ENCODE assay signal across 27 mouse cellular contexts in the genomic region with DNA sequence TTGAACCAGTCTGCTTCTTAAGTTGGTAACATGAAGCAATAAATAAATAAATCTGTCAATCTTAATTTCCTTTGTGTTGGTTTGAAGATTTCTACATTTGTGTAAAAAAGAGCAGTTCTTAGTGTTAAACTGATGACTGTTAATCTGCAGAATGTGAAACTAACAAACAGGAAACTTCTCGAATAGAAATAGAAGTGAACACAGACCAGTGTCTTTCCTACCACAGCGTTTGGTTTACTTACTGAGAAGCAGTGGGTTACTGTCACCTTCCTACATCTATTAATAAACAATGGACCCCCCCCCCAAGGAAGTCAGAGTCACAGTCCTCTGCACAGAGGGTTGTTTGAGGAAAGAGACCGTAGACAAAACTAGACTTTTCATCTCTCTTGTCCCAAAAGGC.
DNase-seq lines count a peak whose midpoint lies in the region; ATAC-seq lines count a peak whose summit lies in the region.
"Had no signal": no experiment of that assay in that cellular context is flagged by ENCODE, and none has a peak within 500 bp of the region (broad histone marks: within the 10 kb centered on the region; RNA-seq: fewer than 3 reads in every experiment).

No protein-coding gene starts in this region.

- H3K4me3 ChIP-seq in midbrain, embryonic 16.5 days (ENCODE audit: low read depth, low read length): no peak overlapping the region
- H3K4me3 ChIP-seq: forebrain, embryonic 12.5 days; heart, embryonic 12.5 days; kidney, embryonic 15.5 days; left cerebral cortex, adult 2 months; limb, embryonic 15.5 days; midbrain, embryonic 13.5 days; neural tube, embryonic 12.5 days had no signal

- H3K27me3 ChIP-seq in midbrain, embryonic 16.5 days (ENCODE audit: control insufficient read depth, insufficient read depth, low read depth, low read length): no peaks in the 10 kb centered on the region
- H3K27me3 ChIP-seq: forebrain, embryonic 12.5 days; heart, embryonic 12.5 days; kidney, embryonic 15.5 days; limb, embryonic 15.5 days; megakaryocyte, embryonic 14.5 days; midbrain, embryonic 13.5 days; neural tube, embryonic 12.5 days had no signal

- WGBS in midbrain, embryonic 16.5 days: 89% methylated on average over 3 of the region's 3 CpGs

- no peak overlapping the region for H3K27ac ChIP-seq in midbrain, embryonic 16.5 days (ENCODE audit: low read length)
- H3K27ac ChIP-seq: forebrain, embryonic 12.5 days; hindbrain, postnatal 0 days; kidney, embryonic 15.5 days; left cerebral cortex, adult 2 months; limb, embryonic 15.5 days; midbrain, embryonic 13.5 days; neural tube, embryonic 12.5 days; stomach, postnatal 0 days had no signal

- no peak overlapping the region for H3K9ac ChIP-seq in midbrain, embryonic 16.5 days (ENCODE audit: low read depth, low read length)
- H3K9ac ChIP-seq: forebrain, embryonic 12.5 days; heart, embryonic 12.5 days; kidney, embryonic 15.5 days; limb, embryonic 15.5 days; midbrain, embryonic 13.5 days; neural tube, embryonic 12.5 days had no signal

- H3K9me3 ChIP-seq in midbrain, embryonic 16.5 days (replicated peaks; ENCODE audit: control insufficient read depth, low read length, poor library complexity, severe bottlenecking): no peaks in the 10 kb centered on the region
- H3K9me3 ChIP-seq: forebrain, embryonic 12.5 days; heart, embryonic 12.5 days; kidney, embryonic 15.5 days; limb, embryonic 15.5 days; megakaryocyte, embryonic 14.5 days; midbrain, embryonic 13.5 days; neural tube, embryonic 12.5 days had no signal

- no peaks in the 10 kb centered on the region for H3K4me1 ChIP-seq in midbrain, embryonic 16.5 days (ENCODE audit: control insufficient read depth, insufficient read depth, low read length)
- H3K4me1 ChIP-seq: forebrain, embryonic 12.5 days; heart, embryonic 12.5 days; limb, embryonic 15.5 days; midbrain, embryonic 13.5 days; neural tube, embryonic 12.5 days had no signal

- DNase-seq in spleen, postnatal 36 days (ENCODE audit: low spot score in 2 of 2): peak; percentile 53 to 56
- DNase-seq in spleen, postnatal 4 days (ENCODE audit: low spot score in 2 of 2): no peak
- DNase-seq in heart, adult 18-20 months: no peak
- DNase-seq in thymus, postnatal 0 days (ENCODE audit: low spot score): no peak
- DNase-seq: cerebellum, adult 11 months; cerebellum, adult 9-11 months; heart, postnatal 10 days; kidney, adult 11 months; kidney, postnatal 36 days; left cerebral cortex, postnatal 4 days; retina, postnatal 1 day; right cerebral cortex, postnatal 25 days; thymus, adult 2 months had no signal

- ATAC-seq in common myeloid progenitor, adult 5-6 weeks (replicated peaks; ENCODE audit: low read depth, poor library complexity, severe bottlenecking): peak; percentile 65
- peak; percentile 70 for ATAC-seq in megakaryocyte progenitor cell, adult 5-6 weeks (replicated peaks; ENCODE audit: poor library complexity)
- no peak for ATAC-seq in midbrain, embryonic 16.5 days
- ATAC-seq: hindbrain, postnatal 0 days; lung, postnatal 0 days; midbrain, embryonic 13.5 days had no signal

- no peaks in the 10 kb centered on the region for H3K36me3 ChIP-seq in midbrain, embryonic 16.5 days (ENCODE audit: control insufficient read depth, insufficient read depth, low read length)
- H3K36me3 ChIP-seq: forebrain, embryonic 12.5 days; heart, embryonic 12.5 days; kidney, embryonic 15.5 days; limb, embryonic 15.5 days; midbrain, embryonic 13.5 days; neural tube, embryonic 12.5 days had no signal

- no peak overlapping the region for H3K4me2 ChIP-seq in midbrain, embryonic 16.5 days (ENCODE audit: low read length)
- H3K4me2 ChIP-seq: forebrain, embryonic 12.5 days; heart, embryonic 12.5 days; kidney, embryonic 15.5 days; limb, embryonic 15.5 days; midbrain, embryonic 13.5 days; neural tube, embryonic 12.5 days had no signal

Comparison
In these comparisons a context has a peak if more than half of its experiments do, and no peak if none do; other contexts are left out.
1. DNase-seq: peak in spleen, postnatal 36 days (2 of 2); none in spleen, postnatal 4 days (0 of 2), heart, adult 18-20 months (0 of 2) and thymus, postnatal 0 days (single experiment).